Mouse (Mus musculus) liver, postnatal 0 days (tissue): ENCODE results near the gene BC034090. TPM values are rescaled to one million over a fixed set of nuclear protein-coding genes. Genes with fewer than 3 reads are reported as not detected.

ENCODE experiments used
- ATAC-seq: fragments of 200-750 bp; cut with Nextera tagmentation; 2 replicates; pipeline ENCODE4 v1.8.0; 2017; ENCODE audit warnings: mild to moderate bottlenecking, moderate library complexity
- DNase-seq: peaks from one replicate; pipeline ENCODE4 v3.0.0-alpha.2; 2016
- H3K27ac ChIP-seq: fragments of 300-500 bp; sonication (generic); 2 replicates; pipeline ENCODE4 v1.5.1; 2014; ENCODE audit warnings: antibody characterized with exemption, moderate library complexity, mild to moderate bottlenecking, low read depth
- H3K27me3 ChIP-seq: fragments of 300-500 bp; sonication (generic); 2 replicates; pipeline ENCODE4 v1.6.1; 2014; ENCODE audit warnings: low read length, control low read depth, mixed read lengths; ENCODE audit not compliant: insufficient read depth
- H3K36me3 ChIP-seq: fragments of 300-500 bp; sonication (generic); replicated peaks from 2 replicates; pipeline ENCODE4 v1.6.1; 2014; ENCODE audit warnings: mild to moderate bottlenecking, control low read depth, low read length, moderate library complexity, mixed read lengths; ENCODE audit not compliant: insufficient read depth
- H3K4me1 ChIP-seq: fragments of 300-500 bp; sonication (generic); 2 replicates; pipeline ENCODE4 v1.6.1; 2014; ENCODE audit warnings: antibody characterized with exemption, mild to moderate bottlenecking, control low read depth; ENCODE audit not compliant: insufficient read depth
- H3K4me2 ChIP-seq: fragments of 300-500 bp; sonication (generic); 2 replicates; pipeline ENCODE4 v1.6.1; 2014; ENCODE audit warnings: low read depth, mild to moderate bottlenecking, low read length, moderate library complexity, mixed read lengths
- H3K4me3 ChIP-seq: fragments of 300-500 bp; sonication (generic); 2 replicates; pipeline ENCODE4 v1.5.1; 2014; ENCODE audit warnings: low read depth, low read length
- H3K9ac ChIP-seq: fragments of 300-500 bp; sonication (generic); replicated peaks from 2 replicates; pipeline ENCODE4 v1.6.1; 2014; ENCODE audit warnings: mild to moderate bottlenecking, moderate library complexity
- H3K9me3 ChIP-seq: fragments of 300-500 bp; sonication (generic); 2 replicates; pipeline ENCODE4 v1.6.1; 2016; ENCODE audit warnings: mild to moderate bottlenecking, control low read depth, low read length, mixed read lengths
- CTCF ChIP-seq: sonication (generic); IDR thresholded peaks from 2 replicates; pipeline ENCODE4 v1.5.1; 2016; ENCODE audit warnings: antibody characterized with exemption, low read depth
- EP300 ChIP-seq: IDR thresholded peaks from 2 replicates; pipeline ENCODE4 v1.6.1; 2016; ENCODE audit warnings: antibody characterized with exemption, low read depth, mild to moderate bottlenecking
- WGBS: fragments of 180-500 bp; shearing (Covaris S2); extraction: QIAGEN DNeasy Blood & Tissue Kit; methylation state at CpG from one replicate; pipeline ENCODE4 v1.1.7; 2014; ENCODE audit not compliant: insufficient replicate concordance; 5-methylcytosine and 5-hydroxymethylcytosine counted together
- polyA plus RNA-seq: library from polyadenylated mRNA; unstranded; fragments of >200 nt; fragmentation: Nextera tagmentation; extraction: Ambion mirVana; gene quantifications from 2 replicates; pipeline ENCODE4 v1.2.1, GENCODE M21; 2015

Gene BC034090
- polyA plus RNA-seq, 1 experiment from 2014 or later, result 0.22 TPM

- Histone ChIP-seq H3K4me1 (peaks cover 24% of the 10 kb centered on the region), H3K27me3 (no peaks in the 10 kb centered on the region), H3K9ac (no peak overlapping the region), H3K4me3 (no peak overlapping the region), H3K27ac (no peak overlapping the region), H3K4me2 (no peak overlapping the region), H3K9me3 (no peaks in the 10 kb centered on the region), H3K36me3 (peaks cover 12% of the 10 kb centered on the region)
- TF ChIP-seq EP300 (no peak), CTCF (no peak)
- WGBS, result 92% methylated on average over 4 of the region's 4 CpGs
- no peak for DNase-seq
- no peak for ATAC-seq
Measured at GRCm38 (mm10) chr1:155196691-155197090, 47.6 kb downstream of the BC034090 start.

- ATAC-seq, result no peak
- Histone ChIP-seq H3K4me1 (no peaks in the 10 kb centered on the region), H3K9ac (no peak overlapping the region), H3K27ac (no peak overlapping the region), H3K4me2 (no peak overlapping the region), H3K36me3 (peaks cover 20% of the 10 kb centered on the region), H3K9me3 (no peaks in the 10 kb centered on the region), H3K4me3 (no peak overlapping the region), H3K27me3 (no peaks in the 10 kb centered on the region)
- DNase-seq, result no peak
- TF ChIP-seq EP300 (no peak), CTCF (no peak)
- 77% methylated on average over 15 of the region's 15 CpGs for WGBS
Measured at GRCm38 (mm10) chr1:155192805-155193368, 51.4 kb downstream of the BC034090 start.

GRCm38 (mm10) chr1:155191671-155192070, 52.6 kb downstream of the BC034090 start:
- Histone ChIP-seq H3K27ac (no peak overlapping the region), H3K4me2 (no peak overlapping the region), H3K9me3 (no peaks in the 10 kb centered on the region), H3K27me3 (no peaks in the 10 kb centered on the region), H3K36me3 (peaks cover 20% of the 10 kb centered on the region), H3K4me1 (no peaks in the 10 kb centered on the region), H3K4me3 (no peak overlapping the region), H3K9ac (no peak overlapping the region)
- DNase-seq, result no peak
- TF ChIP-seq CTCF (no peak), EP300 (no peak)
- 69% methylated on average over 2 of the region's 2 CpGs for WGBS
- ATAC-seq, result no peak

GRCm38 (mm10) chr1:155191219-155191618, 53.0 kb downstream of the BC034090 start:
- DNase-seq (no peak), ATAC-seq (no peak)
- no peak overlapping the region for H3K4me3 ChIP-seq
- no peak overlapping the region for H3K9ac ChIP-seq
- 87% methylated on average over 8 of the region's 8 CpGs for WGBS
- no peak for TF ChIP-seq EP300
- TF ChIP-seq CTCF, result no peak
- H3K9me3 ChIP-seq, result no peaks in the 10 kb centered on the region
- H3K27ac ChIP-seq, result no peak overlapping the region
- H3K4me1 ChIP-seq, result no peaks in the 10 kb centered on the region
- H3K27me3 ChIP-seq, result no peaks in the 10 kb centered on the region
- H3K4me2 ChIP-seq, result no peak overlapping the region
- peaks cover 20% of the 10 kb centered on the region for H3K36me3 ChIP-seq

GRCm38 (mm10) chr1:155188656-155189055, 55.6 kb downstream of the BC034090 start:
- H3K27ac ChIP-seq, result no peak overlapping the region
- DNase-seq (no peak), ATAC-seq (no peak)
- WGBS, result 91% methylated on average over 4 of the region's 4 CpGs
- no peak overlapping the region for H3K4me3 ChIP-seq
- H3K36me3 ChIP-seq, result peaks cover 20% of the 10 kb centered on the region
- no peak overlapping the region for H3K4me2 ChIP-seq
- no peak overlapping the region for H3K9ac ChIP-seq
- H3K4me1 ChIP-seq, result no peaks in the 10 kb centered on the region
- TF ChIP-seq CTCF (no peak), EP300 (no peak)
- no peaks in the 10 kb centered on the region for H3K9me3 ChIP-seq
- H3K27me3 ChIP-seq, result no peaks in the 10 kb centered on the region

GRCm38 (mm10) chr1:155184191-155184590, 60.1 kb downstream of the BC034090 start:
- no peak overlapping the region for H3K4me2 ChIP-seq
- H3K4me1 ChIP-seq, result no peaks in the 10 kb centered on the region
- DNase-seq (no peak), ATAC-seq (no peak)
- H3K9me3 ChIP-seq, result no peaks in the 10 kb centered on the region
- peaks cover 8% of the 10 kb centered on the region for H3K36me3 ChIP-seq
- WGBS, result 85% methylated on average over 3 of the region's 3 CpGs
- H3K27ac ChIP-seq, result no peak overlapping the region
- H3K4me3 ChIP-seq, result no peak overlapping the region
- no peaks in the 10 kb centered on the region for H3K27me3 ChIP-seq
- no peak for TF ChIP-seq CTCF
- TF ChIP-seq EP300, result no peak
- H3K9ac ChIP-seq, result no peak overlapping the region
